Mouse (Mus musculus) forebrain, embryonic 11.5 days (tissue): ENCODE data around the gene 2410131K14Rik. TPM values are rescaled to one million over a fixed set of nuclear protein-coding genes. Genes with fewer than 3 reads are reported as not detected.

Experiments used
- ATAC-seq: fragments of 200-750 bp; cut with Nextera tagmentation; replicated peaks from 2 replicates; pipeline ENCODE4 v1.8.0; 2017; ENCODE audit warnings: moderate TSS enrichment; ENCODE audit not compliant: low FRiP score
- DNase-seq: peaks from one replicate; pipeline ENCODE4 v3.0.0-alpha.2; 2017; ENCODE audit warnings: low spot score
- H3K27ac ChIP-seq: fragments of 300-500 bp; sonication (generic); 2 replicates; pipeline ENCODE4 v1.5.1; 2014; ENCODE audit warnings: low read depth, low read length
- H3K27me3 ChIP-seq: fragments of 300-500 bp; sonication (generic); 2 replicates; pipeline ENCODE4 v1.6.1; 2014; ENCODE audit warnings: mild to moderate bottlenecking, low read length, mixed read lengths; ENCODE audit not compliant: control insufficient read depth, insufficient read depth
- H3K36me3 ChIP-seq: fragments of 300-500 bp; sonication (generic); 2 replicates; pipeline ENCODE4 v1.6.1; 2014; ENCODE audit warnings: mild to moderate bottlenecking, low read length, moderate library complexity, mixed read lengths; ENCODE audit not compliant: control insufficient read depth, insufficient read depth
- H3K4me1 ChIP-seq: fragments of 300-500 bp; sonication (generic); replicated peaks from 2 replicates; pipeline ENCODE4 v1.6.1; 2014; ENCODE audit warnings: low read length, mixed read lengths; ENCODE audit not compliant: control insufficient read depth, insufficient read depth
- H3K4me2 ChIP-seq: fragments of 300-500 bp; sonication (generic); 2 replicates; pipeline ENCODE4 v1.6.1; 2014; ENCODE audit warnings: low read depth, mild to moderate bottlenecking, low read length, moderate library complexity, mixed read lengths; ENCODE audit not compliant: severe bottlenecking
- H3K4me3 ChIP-seq: fragments of 300-500 bp; sonication (generic); 2 replicates; pipeline ENCODE4 v1.5.1; 2014; ENCODE audit warnings: low read depth, low read length
- H3K9ac ChIP-seq: fragments of 300-500 bp; sonication (generic); 2 replicates; pipeline ENCODE4 v1.6.1; 2014; ENCODE audit warnings: low read length
- H3K9me3 ChIP-seq: fragments of 300-500 bp; sonication (generic); 2 replicates; pipeline ENCODE4 v1.6.1; 2016; ENCODE audit warnings: low read length, mixed read lengths; ENCODE audit not compliant: control insufficient read depth
- WGBS: fragments of 180-500 bp; shearing (Covaris S2); extraction: QIAGEN DNeasy Blood & Tissue Kit; methylation state at CpG from one replicate; pipeline ENCODE4 v1.1.7; 2014; 5-methylcytosine and 5-hydroxymethylcytosine counted together
- polyA plus RNA-seq: library from polyadenylated mRNA; unstranded; fragments of >200 nt; fragmentation: Nextera tagmentation; extraction: Ambion mirVana; gene quantifications from 2 replicates; pipeline ENCODE4 v1.2.1, GENCODE M21; 2014

2410131K14Rik gene
- polyA plus RNA-seq, 1 experiment from 2014 or later, result 11.8 TPM

DNA sequence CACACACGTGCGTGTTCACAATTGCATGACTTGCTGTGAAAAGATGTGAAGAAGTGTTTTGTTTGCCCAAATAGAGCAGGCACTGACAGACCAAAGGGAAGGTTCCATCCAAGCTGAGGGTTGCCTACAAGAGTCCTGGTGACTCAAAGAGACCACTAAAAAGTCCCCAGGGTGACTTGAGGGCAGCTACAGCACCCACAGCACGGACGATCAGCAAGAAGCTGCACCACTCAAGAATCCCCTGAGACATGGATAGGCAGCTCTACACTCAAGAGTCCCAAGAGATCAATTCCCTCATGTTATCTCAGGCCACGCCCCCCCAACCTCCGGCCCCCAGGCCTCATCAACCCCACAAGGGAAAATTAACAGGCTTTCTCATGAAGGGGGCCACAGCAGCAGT lies 65.4 kb downstream of the 2410131K14Rik start:
- H3K27me3 ChIP-seq, result no peaks in the 10 kb centered on the region
- no peaks in the 10 kb centered on the region for H3K9me3 ChIP-seq
- 88% methylated on average over 6 of the region's 6 CpGs for WGBS
- H3K4me3 ChIP-seq, result no peak overlapping the region
- no peak overlapping the region for H3K4me2 ChIP-seq
- H3K27ac ChIP-seq, result no peak overlapping the region
- no peak for DNase-seq
- H3K4me1 ChIP-seq, result no peaks in the 10 kb centered on the region
- no peak for ATAC-seq
- no peak overlapping the region for H3K9ac ChIP-seq
- H3K36me3 ChIP-seq, result no peaks in the 10 kb centered on the region

DNA sequence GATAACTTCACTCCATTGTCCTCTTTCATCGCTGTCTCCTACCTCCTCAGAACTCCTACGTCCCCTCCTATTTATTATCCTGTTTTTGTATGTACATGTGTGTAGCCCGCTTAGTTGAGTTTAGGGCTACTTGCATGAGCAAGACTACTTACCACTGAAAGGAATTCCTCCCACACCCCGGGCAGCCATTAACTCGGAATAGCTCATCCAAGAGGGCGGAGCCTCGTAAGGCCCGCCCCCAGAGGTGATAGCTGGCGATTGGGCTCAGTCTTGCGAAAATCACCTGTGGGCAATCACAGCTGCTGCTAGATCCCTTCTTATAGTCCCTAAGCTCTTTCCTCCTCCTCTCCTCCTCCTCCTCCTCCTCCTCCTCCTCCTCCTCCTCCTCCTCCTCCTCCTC lies 66.2 kb downstream of the 2410131K14Rik start:
- H3K27me3 ChIP-seq, result no peaks in the 10 kb centered on the region
- no peaks in the 10 kb centered on the region for H3K36me3 ChIP-seq
- no peak for ATAC-seq
- H3K9me3 ChIP-seq, result no peaks in the 10 kb centered on the region
- no peak for DNase-seq
- H3K27ac ChIP-seq, result no peak overlapping the region
- H3K4me2 ChIP-seq, result no peak overlapping the region
- 69% methylated on average over 10 of the region's 10 CpGs for WGBS
- no peaks in the 10 kb centered on the region for H3K4me1 ChIP-seq
- H3K9ac ChIP-seq, result no peak overlapping the region
- no peak overlapping the region for H3K4me3 ChIP-seq

GRCm38 (mm10) chr5:118313766-118314165 lies 68.7 kb downstream of the 2410131K14Rik start:
- no peak for DNase-seq
- 89% methylated on average over 6 of the region's 6 CpGs for WGBS
- Histone ChIP-seq H3K9ac (no peak overlapping the region), H3K4me1 (no peaks in the 10 kb centered on the region; the same call in 1 of the 2 replicates), H3K4me3 (no peak overlapping the region), H3K27ac (no peak overlapping the region), H3K27me3 (no peaks in the 10 kb centered on the region), H3K9me3 (no peaks in the 10 kb centered on the region), H3K4me2 (no peak overlapping the region), H3K36me3 (no peaks in the 10 kb centered on the region)
- ATAC-seq, result no peak

Other genes with a start within 250 kb of the 2410131K14Rik start
- gene Tesc, start 217.5 kb upstream of the 2410131K14Rik start, polyA plus RNA-seq, result 0.91 and 1.8 TPM in 2 replicates
- gene Fbxw8, start 89.8 kb upstream of the 2410131K14Rik start, polyA plus RNA-seq, result 27.6 and 28.5 TPM in 2 replicates
- gene Hrk, start 80.6 kb upstream of the 2410131K14Rik start, polyA plus RNA-seq, result 0.09 and 0.20 TPM in 2 replicates
- gene Rnft2, start 111 bp upstream of the 2410131K14Rik start, polyA plus RNA-seq, result 6.2 and 7.8 TPM in 2 replicates